Mouse (Mus musculus): ENCODE measurements at regions not wholly inside any gene's neighbourhood (a gene's known extent, or its start where the extent isn't known, plus 50 kb on each side); places are given as distances from the start of the nearest gene placed in this dataset.
A peak's percentile ranks its signal among the peaks of the same experiment; 100 is the strongest.

GRCm38 (mm10) chr5:111506821-111507220 is 89.7 kb downstream of the Mn1 start:
- no peak for DNase-seq (ENCODE audit: low spot score in 2 of 2)

GRCm38 (mm10) chr5:111507332-111507731 is 90.2 kb downstream of the Mn1 start:
- DNase-seq (ENCODE audit: low spot score in 2 of 2), result no peak

GRCm38 (mm10) chr5:111509014-111509561 is 91.9 kb downstream of the Mn1 start:
- no peak for DNase-seq (ENCODE audit: low spot score in 2 of 2)

DNA sequence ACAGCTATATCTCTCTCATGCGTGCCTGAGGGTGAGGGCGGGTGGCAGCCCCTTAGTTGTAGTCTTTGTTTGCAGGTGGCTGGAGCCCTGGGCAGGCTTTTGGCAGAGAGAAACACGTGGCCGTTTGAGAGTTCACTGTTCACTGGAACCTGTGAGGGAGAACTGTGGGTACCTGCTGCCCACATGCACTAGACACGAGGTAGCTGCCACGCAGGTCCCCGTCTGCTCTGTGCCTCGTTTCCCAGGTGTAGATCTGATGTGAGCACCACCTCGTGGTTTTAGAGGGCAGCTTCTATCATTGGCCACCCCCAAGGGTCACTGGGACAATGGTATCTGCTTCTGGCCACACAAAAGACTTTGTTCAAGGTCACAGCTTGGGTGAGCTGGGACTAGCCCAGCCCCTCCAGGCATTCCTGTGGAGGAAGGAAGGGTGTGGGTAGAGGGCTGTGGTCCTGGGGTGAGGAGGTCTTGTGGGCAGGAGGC is 92.5 kb downstream of the Mn1 start:
- no peak for DNase-seq (ENCODE audit: low spot score in 2 of 2)

GRCm38 (mm10) chr5:111510183-111510878 is 93.2 kb downstream of the Mn1 start:
- DNase-seq (ENCODE audit: low spot score in 2 of 2), result no peak

- DNase-seq (ENCODE audit: low spot score in 2 of 2), result no peak
Observed at GRCm38 (mm10) chr5:111510879-111511231, 93.7 kb downstream of the Mn1 start.

- DNase-seq (ENCODE audit: low spot score in 2 of 2), result no peak
Observed at GRCm38 (mm10) chr5:111511982-111512381, 94.8 kb downstream of the Mn1 start.

GRCm38 (mm10) chr5:111513976-111514375 is 96.8 kb downstream of the Mn1 start:
- DNase-seq (ENCODE audit: low spot score in 2 of 2), result peak in 1 of 2 experiments; percentile 20

GRCm38 (mm10) chr5:111519059-111519458 is 101.9 kb downstream of the Mn1 start:
- no peak for DNase-seq (ENCODE audit: low spot score in 2 of 2)

DNA sequence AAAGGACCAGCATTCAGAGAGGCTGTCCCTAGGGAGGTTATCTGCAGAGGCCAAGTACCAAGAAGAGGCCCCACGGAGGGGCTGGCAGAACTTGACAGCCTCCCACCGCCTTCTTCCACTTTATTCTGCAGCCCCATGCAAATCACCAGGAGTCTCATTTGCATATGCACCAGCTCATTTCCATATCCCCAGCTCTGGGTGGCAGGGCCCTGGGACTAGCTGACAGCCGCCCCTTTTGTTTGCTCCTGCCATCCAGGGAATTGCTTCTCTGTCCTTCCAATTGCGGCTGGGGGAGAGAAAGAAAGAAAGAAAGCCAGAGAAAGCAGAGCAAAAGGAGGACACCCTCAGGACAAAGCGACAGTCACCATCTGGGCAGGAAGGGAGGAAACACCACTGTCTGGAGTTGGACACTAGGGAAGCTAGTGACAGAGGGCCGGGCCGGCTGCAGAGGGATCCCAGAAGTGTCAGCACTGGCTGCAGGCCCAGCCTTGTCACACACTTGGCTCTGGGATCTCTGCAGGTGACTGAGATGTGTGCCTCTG is 102.4 kb downstream of the Mn1 start:
- no peak for DNase-seq (ENCODE audit: low spot score in 2 of 2)

- no peak for DNase-seq (ENCODE audit: low spot score in 2 of 2)
Observed at GRCm38 (mm10) chr5:111521866-111522265, 104.7 kb downstream of the Mn1 start.

GRCm38 (mm10) chr5:111522586-111522985 is 105.4 kb downstream of the Mn1 start:
- no peak for DNase-seq (ENCODE audit: low spot score in 2 of 2)

DNA sequence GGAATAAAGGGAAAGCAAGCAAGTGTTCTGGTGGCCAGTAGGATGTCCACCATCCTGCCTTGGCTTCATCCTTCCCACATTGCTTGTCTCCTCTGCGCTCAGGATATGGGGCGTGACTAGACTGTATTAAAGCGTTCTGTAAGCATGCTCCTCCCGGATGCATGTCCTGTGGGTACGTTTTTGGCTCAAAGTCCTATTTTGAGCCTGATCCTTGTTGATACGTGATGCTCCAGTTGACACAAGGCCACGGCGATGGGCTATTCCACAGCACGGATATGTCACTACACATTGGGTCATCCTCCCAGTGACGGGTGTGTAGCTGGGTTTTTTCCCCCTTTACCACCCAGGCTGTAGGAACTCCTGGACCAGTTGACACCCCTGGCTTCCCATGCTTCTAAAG is 110.6 kb downstream of the Mn1 start:
- DNase-seq (ENCODE audit: low spot score in 2 of 2), result no peak

DNA sequence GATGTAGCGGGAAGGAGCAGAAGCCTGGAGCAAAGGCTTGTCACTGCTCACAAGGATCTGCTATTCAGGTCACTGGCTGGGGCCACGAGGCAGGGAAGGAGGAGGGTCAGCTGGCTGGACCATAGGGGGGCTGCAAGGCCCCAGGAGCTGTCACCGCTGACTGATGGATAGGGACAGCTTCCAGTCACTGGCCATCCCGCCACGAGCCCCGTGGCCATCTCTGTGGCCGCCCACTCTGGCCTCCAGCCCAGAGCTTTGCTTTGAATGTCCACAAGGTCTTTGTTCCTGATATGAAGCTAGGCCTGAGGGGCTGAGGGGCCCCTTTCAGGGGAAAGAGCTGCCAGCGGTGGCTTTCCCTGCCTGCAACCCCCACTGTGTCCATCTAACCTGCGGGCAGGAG is 111.9 kb downstream of the Mn1 start:
- DNase-seq (ENCODE audit: low spot score in 2 of 2), result no peak

DNA sequence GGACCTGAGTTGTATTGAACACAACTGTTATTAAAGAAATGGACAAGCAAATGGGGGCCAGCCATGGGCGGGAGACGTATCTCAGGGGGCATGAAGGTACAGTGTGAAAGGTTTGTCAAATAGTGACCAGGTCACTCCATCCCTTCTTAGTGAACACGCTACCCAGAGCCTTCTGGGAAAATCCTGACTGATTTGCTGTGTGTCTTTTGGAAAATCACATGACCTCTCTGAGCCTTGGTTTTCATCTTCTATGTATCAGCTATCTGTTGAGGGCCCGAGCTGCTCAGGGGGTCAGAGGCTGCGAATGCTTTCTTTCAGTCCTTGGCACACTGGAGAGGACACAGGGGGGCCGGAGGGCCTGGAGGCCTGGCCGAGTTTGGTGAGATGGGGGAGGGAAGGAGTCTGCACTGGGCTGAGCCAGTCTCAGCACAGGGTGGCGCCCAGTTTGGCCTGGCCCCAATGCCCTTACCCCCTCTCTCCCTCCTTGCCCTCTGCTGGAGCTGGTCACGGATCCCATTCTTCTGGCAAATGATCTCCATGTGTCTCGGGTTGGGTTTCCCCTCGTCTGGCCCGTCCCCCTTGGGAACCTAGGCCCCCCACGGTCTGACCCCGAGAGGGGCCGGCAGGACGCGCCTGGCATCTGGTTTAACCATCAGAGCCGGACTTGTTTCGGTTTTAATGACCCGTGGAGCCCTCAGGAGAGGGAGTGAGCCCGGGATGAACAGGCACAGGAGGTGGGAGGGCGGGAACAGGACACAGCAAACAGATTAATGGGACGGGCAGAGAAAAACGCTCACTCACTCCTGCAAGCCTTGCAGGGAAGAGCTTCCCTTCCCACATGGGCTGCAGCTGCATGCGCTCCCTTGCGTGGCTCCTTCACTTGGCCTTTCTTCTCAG is 113.7 kb downstream of the Mn1 start:
- no peak for DNase-seq (ENCODE audit: low spot score in 2 of 2)

DNA sequence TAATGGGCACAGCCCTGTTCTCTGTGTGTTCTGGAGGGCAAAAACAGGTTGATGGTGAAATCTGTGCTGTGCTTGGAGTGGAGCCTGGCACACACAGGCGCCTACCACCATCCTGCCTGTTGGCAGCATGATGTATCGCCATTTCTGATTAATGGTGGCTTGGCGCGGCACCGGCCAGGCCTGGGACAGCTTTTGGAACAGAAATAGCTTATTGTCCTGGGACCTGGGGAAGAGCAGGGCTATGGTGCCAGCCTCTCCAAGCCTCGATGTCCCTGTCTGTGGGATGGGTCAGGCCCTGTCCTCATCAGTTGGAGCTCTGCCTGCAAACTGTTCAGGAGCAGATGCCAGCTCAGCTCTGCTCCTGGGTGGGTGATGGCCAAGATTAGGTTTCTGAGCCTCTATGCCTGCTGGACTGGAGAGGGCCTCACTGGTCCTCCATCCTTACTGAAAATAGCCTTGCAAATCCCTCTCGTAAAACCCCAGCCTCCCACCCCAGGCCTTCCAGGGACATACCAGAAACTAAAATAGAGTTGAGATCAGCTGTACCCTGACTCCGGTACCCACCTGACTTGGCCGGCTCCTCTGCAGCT is 115.4 kb downstream of the Mn1 start:
- DNase-seq (ENCODE audit: low spot score in 2 of 2), result no peak

DNA sequence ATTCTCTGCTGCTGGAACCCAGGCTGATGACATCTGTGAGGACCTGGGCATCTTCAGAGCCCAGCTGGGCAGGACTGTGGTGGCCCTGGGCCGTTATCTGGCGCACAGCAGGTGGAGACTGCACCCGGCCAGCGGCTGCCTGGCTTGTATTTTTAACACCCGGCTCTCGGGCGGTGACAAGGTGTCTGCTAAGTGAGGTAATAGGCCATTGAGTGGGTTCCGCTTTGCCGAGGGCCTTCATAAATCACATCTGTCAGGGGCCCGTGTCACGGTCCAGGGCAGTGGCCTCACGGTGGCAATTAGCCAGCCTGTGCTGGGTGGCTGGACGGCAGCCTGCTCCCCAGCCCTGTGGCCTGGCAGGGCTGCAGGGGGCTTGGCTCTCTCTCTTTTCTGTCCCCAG is 118.8 kb downstream of the Mn1 start:
- DNase-seq (ENCODE audit: low spot score in 2 of 2), result no peak

- no peak for DNase-seq (ENCODE audit: low spot score in 2 of 2)
Observed at GRCm38 (mm10) chr5:111538560-111539450, 121.6 kb downstream of the Mn1 start.

DNA sequence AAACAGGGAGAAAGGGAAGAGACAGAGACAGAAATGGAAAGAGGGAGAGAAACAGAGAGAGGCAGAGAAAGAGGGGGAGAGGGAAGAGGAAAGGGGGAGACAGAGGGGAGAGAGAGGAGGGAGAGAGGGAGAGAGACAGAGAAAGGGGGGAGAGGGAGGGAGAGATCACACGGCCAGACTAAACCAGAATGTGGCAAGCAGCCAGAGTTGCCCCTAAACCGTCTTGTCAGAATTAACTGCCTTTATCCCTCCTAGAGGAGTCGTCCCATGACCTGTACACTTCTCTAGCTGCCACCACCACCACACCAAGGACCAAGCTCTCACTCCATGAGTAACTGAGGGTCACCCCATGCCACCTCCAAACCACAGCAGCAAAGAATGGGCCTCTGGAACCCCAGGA is 123.3 kb downstream of the Mn1 start:
- no peak for DNase-seq (ENCODE audit: low spot score in 2 of 2)

DNA sequence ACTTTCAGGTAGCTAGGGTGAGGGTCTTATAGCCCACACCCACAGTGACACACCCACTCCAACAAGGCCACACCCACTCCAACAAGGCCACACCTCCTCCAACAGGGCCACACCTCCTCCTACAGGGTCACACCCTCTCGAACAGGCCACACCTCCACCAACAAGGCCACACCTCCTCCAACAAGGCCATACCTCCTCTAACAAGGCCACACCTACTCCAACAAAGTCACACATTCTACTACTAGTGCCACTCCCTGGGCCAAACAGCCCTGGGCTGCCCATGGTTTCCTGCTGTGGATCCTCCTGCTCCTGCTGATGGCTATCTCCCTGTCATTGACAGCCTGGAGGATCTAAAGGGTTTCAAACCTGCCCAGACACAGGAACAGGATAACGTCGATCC is 124.9 kb downstream of the Mn1 start:
- no peak for DNase-seq (ENCODE audit: low spot score in 2 of 2)

Measured in right cerebral cortex, postnatal 36 days (tissue).